Mouse (Mus musculus) liver, embryonic 12.5 days (tissue): ENCODE measurements around the gene Cfd. TPM values are rescaled to one million over a fixed set of nuclear protein-coding genes. Genes with fewer than 3 reads are reported as not detected.
"Not testable (repeated sequence)": the region's sequence is repeated elsewhere in the genome, so short reads cannot be mapped to it uniquely, and the experiment has no call there.

Source experiments
- ATAC-seq: fragments of 200-750 bp; cut with Nextera tagmentation; 2 replicates; pipeline ENCODE4 v1.8.0; 2017; ENCODE audit warnings: moderate number of reproducible peaks, mild to moderate bottlenecking, moderate library complexity
- H3K27ac ChIP-seq: fragments of 300-500 bp; sonication (generic); 2 replicates; pipeline ENCODE4 v1.5.1; 2016; ENCODE audit warnings: mild to moderate bottlenecking
- H3K27me3 ChIP-seq: fragments of 300-500 bp; sonication (generic); replicated peaks from 2 replicates; pipeline ENCODE4 v1.6.1; 2016; ENCODE audit warnings: mild to moderate bottlenecking, moderate library complexity
- H3K36me3 ChIP-seq: fragments of 300-500 bp; sonication (generic); 2 replicates; pipeline ENCODE4 v1.6.1; 2016; ENCODE audit warnings: mild to moderate bottlenecking, moderate library complexity
- H3K4me1 ChIP-seq: fragments of 300-500 bp; sonication (generic); 2 replicates; pipeline ENCODE4 v1.6.1; 2016
- H3K4me2 ChIP-seq: fragments of 300-500 bp; sonication (generic); 2 replicates; pipeline ENCODE4 v1.6.1; 2016; ENCODE audit warnings: mild to moderate bottlenecking, moderate library complexity
- H3K4me3 ChIP-seq: fragments of 300-500 bp; sonication (generic); 2 replicates; pipeline ENCODE4 v1.5.1; 2016; ENCODE audit warnings: mild to moderate bottlenecking, moderate library complexity
- H3K9ac ChIP-seq: fragments of 300-500 bp; sonication (generic); 2 replicates; pipeline ENCODE4 v1.6.1; 2016; ENCODE audit warnings: mild to moderate bottlenecking, moderate library complexity
- H3K9me3 ChIP-seq: fragments of 300-500 bp; sonication (generic); replicated peaks from 2 replicates; pipeline ENCODE4 v1.6.1; 2016; ENCODE audit warnings: mild to moderate bottlenecking, moderate library complexity
- WGBS: fragments of 180-500 bp; shearing (Covaris S2); methylation state at CpG from one replicate; pipeline ENCODE4 v1.1.7; 2016; ENCODE audit not compliant: insufficient replicate concordance; 5-methylcytosine and 5-hydroxymethylcytosine counted together
- polyA plus RNA-seq: library from polyadenylated mRNA; unstranded; fragments of >200 nt; fragmentation: Nextera tagmentation; extraction: Ambion mirVana; gene quantifications from 2 replicates; pipeline ENCODE4 v1.2.1, GENCODE M21; 2016

Gene Cfd
- polyA plus RNA-seq, 1 experiment from 2014 or later: not detected

GRCm38 (mm10) chr10:79877757-79878156 is 12.9 kb upstream of the Cfd start:
- Histone ChIP-seq H3K36me3 (no peaks in the 10 kb centered on the region), H3K27ac (peak overlapping the region; percentile 38; the same call in 1 of the 2 replicates), H3K4me3 (no peak overlapping the region), H3K4me1 (peaks cover 74% of the 10 kb centered on the region), H3K9ac (no peak overlapping the region), H3K9me3 (no peaks in the 10 kb centered on the region), H3K4me2 (peak overlapping the region; percentile 34), H3K27me3 (peaks cover 42% of the 10 kb centered on the region)
- WGBS: 17% methylated on average over 12 of the region's 12 CpGs
- ATAC-seq: no peak

DNA sequence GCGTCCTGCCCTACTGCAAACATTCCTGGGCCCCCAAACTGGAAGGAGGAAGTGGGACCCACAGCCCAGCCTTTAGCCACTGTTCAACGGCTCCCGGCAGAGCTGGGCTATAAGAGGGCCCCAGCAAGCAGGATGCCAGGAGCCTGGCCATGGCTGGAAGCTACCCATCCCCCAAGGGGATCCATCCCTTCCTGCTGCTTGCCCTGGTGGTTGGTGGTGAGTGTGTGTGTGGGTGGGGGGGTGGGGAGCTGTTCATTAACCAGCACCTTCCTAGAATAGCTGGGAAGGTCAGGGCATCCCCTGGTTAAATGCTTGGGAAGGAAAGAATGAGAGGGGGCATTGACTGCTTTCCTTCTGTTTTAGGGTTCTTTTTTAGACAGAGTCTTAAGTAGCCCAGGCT is 11.1 kb upstream of the Cfd start:
- 0 out of 2 replicates have a peak overlapping the region, but pooled peaks have one; percentile 2 for H3K27ac ChIP-seq
- ATAC-seq: no peak; the same call in 1 of the 2 replicates
- no peak overlapping the region for H3K4me3 ChIP-seq
- H3K36me3 ChIP-seq: no peaks in the 10 kb centered on the region
- H3K4me1 ChIP-seq: peaks cover 70% of the 10 kb centered on the region
- 27% methylated on average over 3 of the region's 3 CpGs for WGBS
- H3K4me2 ChIP-seq: peak overlapping the region; percentile 68; the same call in 1 of the 2 replicates
- H3K9me3 ChIP-seq: no peaks in the 10 kb centered on the region
- no peak overlapping the region for H3K9ac ChIP-seq
- H3K27me3 ChIP-seq: peaks cover 34% of the 10 kb centered on the region

DNA sequence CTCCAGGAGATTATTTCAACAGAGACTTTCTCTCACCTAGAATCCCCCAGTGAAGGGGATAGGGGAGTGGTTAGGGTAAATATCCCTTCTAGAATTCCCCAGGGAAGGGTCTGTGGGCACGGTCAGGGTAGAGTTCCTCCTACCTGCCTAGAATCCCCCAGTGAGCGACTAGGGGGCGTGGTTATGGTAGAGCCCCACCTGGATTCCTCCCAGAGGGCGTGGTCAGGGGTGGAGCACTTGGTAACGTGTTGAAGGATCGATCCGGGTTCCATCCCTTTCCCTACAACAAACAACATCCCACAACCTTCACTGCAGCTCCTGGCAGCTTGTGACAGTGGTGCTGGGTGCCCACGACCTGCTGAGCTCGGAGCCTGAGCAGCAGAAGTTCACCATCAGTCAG is 9.9 kb upstream of the Cfd start:
- Histone ChIP-seq H3K4me2 (peak overlapping the region; percentile 68), H3K9ac (no peak overlapping the region), H3K4me3 (peak overlapping the region; percentile 38), H3K27me3 (peaks cover 22% of the 10 kb centered on the region), H3K27ac (peak overlapping the region; percentile 45; the same call in 1 of the 2 replicates), H3K9me3 (no peaks in the 10 kb centered on the region), H3K4me1 (peaks cover 68% of the 10 kb centered on the region), H3K36me3 (no peaks in the 10 kb centered on the region)
- 12% methylated on average over 9 of the region's 9 CpGs for WGBS
- 0 out of 2 replicates have a peak, but pooled peaks have one; percentile 28 for ATAC-seq

DNA sequence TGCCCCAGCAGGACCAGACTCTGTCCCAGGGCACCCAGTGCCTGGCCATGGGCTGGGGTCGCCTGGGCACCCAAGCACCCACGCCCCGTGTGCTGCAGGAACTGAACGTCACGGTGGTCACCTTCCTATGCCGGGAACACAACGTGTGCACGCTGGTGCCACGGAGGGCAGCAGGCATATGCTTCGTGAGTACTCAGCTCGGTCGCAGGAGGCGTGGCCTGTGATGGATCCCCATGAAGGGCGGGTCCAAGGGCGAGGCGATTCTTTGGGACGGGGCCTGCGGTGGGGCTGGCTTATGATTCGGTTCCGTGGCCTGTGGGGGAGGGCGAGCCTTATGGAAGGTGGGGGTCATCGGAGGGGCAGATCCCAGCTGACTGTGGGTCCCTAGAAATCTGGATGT is 8.7 kb upstream of the Cfd start:
- Histone ChIP-seq H3K27ac (0 out of 2 replicates have a peak overlapping the region, but pooled peaks have one; percentile 32), H3K4me2 (peak overlapping the region; percentile 68), H3K4me3 (peak overlapping the region; percentile 38), H3K36me3 (no peaks in the 10 kb centered on the region), H3K9me3 (no peaks in the 10 kb centered on the region), H3K27me3 (peaks cover 21% of the 10 kb centered on the region), H3K4me1 (peaks cover 65% of the 10 kb centered on the region), H3K9ac (peak overlapping the region; percentile 55)
- 3% methylated on average over 22 of the region's 22 CpGs for WGBS
- ATAC-seq: peak; percentile 61

- 15% methylated on average over 22 of the region's 22 CpGs for WGBS
These were observed 7.2 kb upstream of the Cfd start for GRCm38 (mm10) chr10:79883297-79884084.

DNA sequence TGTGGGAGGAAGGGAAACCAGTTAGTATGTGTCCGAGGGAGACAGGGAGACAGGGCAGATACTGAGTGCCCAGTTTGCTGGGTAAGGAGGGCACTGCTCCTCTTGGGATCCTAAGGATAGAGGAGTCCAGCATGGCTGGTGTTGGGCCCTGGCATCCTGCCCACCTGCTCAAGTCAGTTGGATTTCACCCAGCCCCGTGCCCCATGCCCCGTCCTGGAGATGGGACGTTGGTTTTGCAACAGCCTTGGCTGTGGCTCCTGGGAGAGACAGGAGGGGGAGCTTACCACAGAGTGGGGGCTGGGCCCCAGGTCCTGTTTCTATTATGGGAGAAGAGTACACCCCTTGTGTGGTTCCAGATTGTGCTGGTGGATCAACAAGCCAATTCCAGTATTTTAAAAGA is 6.2 kb upstream of the Cfd start:
- peaks cover 44% of the 10 kb centered on the region for H3K4me1 ChIP-seq
- H3K27ac ChIP-seq: no peak overlapping the region
- H3K27me3 ChIP-seq: peaks cover 19% of the 10 kb centered on the region
- no peak overlapping the region for H3K4me3 ChIP-seq
- H3K9me3 ChIP-seq: no peaks in the 10 kb centered on the region
- no peak for ATAC-seq
- 37% methylated on average over 4 of the region's 4 CpGs for WGBS
- H3K4me2 ChIP-seq: no peak overlapping the region
- no peaks in the 10 kb centered on the region for H3K36me3 ChIP-seq
- H3K9ac ChIP-seq: no peak overlapping the region

More at GRCm38 (mm10) chr10:79883297-79884084, 7.2 kb upstream of the Cfd start:
- ATAC-seq: no peak
- Histone ChIP-seq H3K4me3 (no peak overlapping the region), H3K4me2 (peak overlapping the region; percentile 25; the same call in 1 of the 2 replicates), H3K4me1 (peaks cover 50% of the 10 kb centered on the region), H3K36me3 (no peaks in the 10 kb centered on the region), H3K27me3 (peaks cover 21% of the 10 kb centered on the region), H3K27ac (no peak overlapping the region), H3K9me3 (no peaks in the 10 kb centered on the region), H3K9ac (no peak overlapping the region)

DNA sequence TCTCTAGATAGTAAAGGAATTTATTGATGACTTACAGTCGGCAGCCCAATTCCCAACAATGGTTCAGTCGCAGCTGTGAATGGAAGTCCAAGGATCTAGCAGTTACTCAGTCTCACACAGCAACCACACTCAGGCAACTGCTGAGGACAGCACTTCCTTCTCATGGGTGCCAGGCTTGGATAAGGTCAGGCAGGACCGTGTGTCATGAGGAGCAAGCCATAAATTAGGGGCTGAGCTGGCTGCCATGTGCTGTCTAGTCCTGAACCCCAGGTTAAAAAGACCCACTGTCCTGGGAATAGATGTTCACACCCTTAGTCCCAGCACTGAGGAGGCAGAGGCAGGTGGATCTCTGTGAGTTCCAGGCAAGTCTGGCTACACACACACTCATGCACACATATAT is 5.7 kb upstream of the Cfd start:
- Histone ChIP-seq H3K27me3 (peaks cover 19% of the 10 kb centered on the region; the same call in 1 of the 2 replicates), H3K4me1 (peaks cover 40% of the 10 kb centered on the region)
- H3K4me3 ChIP-seq, H3K9me3 ChIP-seq, H3K4me2 ChIP-seq, ATAC-seq, H3K27ac ChIP-seq, H3K36me3 ChIP-seq, H3K9ac ChIP-seq: not testable (repeated sequence)
- WGBS: 48% methylated on average over 3 of the region's 3 CpGs

GRCm38 (mm10) chr10:79886054-79886453 is 4.6 kb upstream of the Cfd start, which contains the start of gene Elane:
Elane (plus strand) TSS chr10:79886247.
- Histone ChIP-seq H3K4me3 (no peak within 1 kb of the TSS), H3K27me3 (peaks cover 23% of the 10 kb centered on the region; the same call in 1 of the 2 replicates), H3K9me3 (no peaks in the 10 kb centered on the region), H3K36me3 (no peaks in the 10 kb centered on the region), H3K27ac (no peak within 1 kb of the TSS), H3K9ac (no peak within 1 kb of the TSS), H3K4me1 (peaks cover 29% of the 10 kb centered on the region), H3K4me2 (no peak within 1 kb of the TSS)
- ATAC-seq: no peak
- 57% methylated on average over 6 of the region's 6 CpGs for WGBS

- WGBS: 70% methylated on average over 8 of the region's 8 CpGs
- Histone ChIP-seq H3K9me3 (no peaks in the 10 kb centered on the region), H3K9ac (no peak overlapping the region), H3K4me2 (no peak overlapping the region), H3K4me1 (peaks cover 23% of the 10 kb centered on the region), H3K27ac (no peak overlapping the region), H3K4me3 (no peak overlapping the region), H3K36me3 (no peaks in the 10 kb centered on the region), H3K27me3 (peaks cover 23% of the 10 kb centered on the region; the same call in 1 of the 2 replicates)
- no peak for ATAC-seq
These were observed 4.0 kb upstream of the Cfd start for GRCm38 (mm10) chr10:79886611-79887010.

DNA sequence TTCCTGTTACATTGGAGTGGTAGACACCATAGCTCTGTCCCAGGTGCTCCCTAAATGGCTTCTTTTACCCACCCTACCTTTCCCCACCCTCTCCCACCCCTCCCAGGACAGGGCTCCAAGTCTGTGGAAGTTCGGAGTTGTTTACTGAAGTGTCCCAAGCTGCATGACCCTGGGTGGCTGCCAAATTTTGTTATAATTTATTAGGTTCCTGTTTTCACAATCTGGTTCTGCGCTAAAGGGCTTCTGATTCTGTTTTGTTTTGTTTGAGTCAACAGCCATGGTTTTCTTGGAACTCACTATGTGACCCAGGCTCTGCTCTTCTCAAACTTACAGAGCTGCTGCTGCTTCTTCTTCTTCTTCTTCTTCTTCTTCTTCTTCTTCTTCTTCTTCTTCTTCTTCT is 1.3 kb upstream of the Cfd start:
- Histone ChIP-seq H3K9ac (no peak overlapping the region), H3K9me3 (no peaks in the 10 kb centered on the region), H3K4me1 (no peaks in the 10 kb centered on the region), H3K27ac (no peak overlapping the region), H3K27me3 (peaks cover 11% of the 10 kb centered on the region; the same call in 1 of the 2 replicates), H3K4me2 (no peak overlapping the region), H3K4me3 (no peak overlapping the region), H3K36me3 (0 out of 2 replicates have a peak, but pooled peaks cover 3% of the 10 kb centered on the region)
- 72% methylated on average over 2 of the region's 2 CpGs for WGBS
- ATAC-seq: no peak

GRCm38 (mm10) chr10:79892451-79893118 is 1.9 kb downstream of the Cfd start:
- H3K4me2 ChIP-seq, H3K9me3 ChIP-seq, H3K4me3 ChIP-seq, H3K27ac ChIP-seq, H3K4me1 ChIP-seq, H3K9ac ChIP-seq: not testable (repeated sequence)
- 40% methylated on average over 22 of the region's 22 CpGs for WGBS
- H3K27me3 ChIP-seq: peaks cover 11% of the 10 kb centered on the region; the same call in 1 of the 2 replicates
- peak; percentile 55 for ATAC-seq
- peaks cover 31% of the 10 kb centered on the region for H3K36me3 ChIP-seq

DNA sequence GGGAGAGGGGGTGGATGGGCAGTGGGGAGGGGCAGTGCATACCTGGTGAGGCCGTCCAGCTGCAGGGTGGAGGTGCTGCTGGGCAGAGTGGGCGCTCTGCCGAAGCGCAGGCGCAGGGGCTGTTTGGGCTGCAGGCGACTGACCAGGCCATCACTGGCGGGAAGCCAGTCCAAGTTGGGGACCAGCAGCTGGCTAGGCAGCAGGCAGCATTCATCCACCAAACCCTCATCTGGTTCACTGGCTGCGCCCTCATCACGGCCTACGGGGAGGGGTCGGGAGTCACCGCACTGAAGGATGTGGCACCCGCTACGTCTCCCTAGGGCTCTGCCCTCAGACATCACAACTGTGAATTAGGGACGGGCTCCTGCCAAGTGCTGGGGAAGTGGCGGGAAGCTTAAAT is 5.7 kb downstream of the Cfd start:
- Histone ChIP-seq H3K27me3 (no peaks in the 10 kb centered on the region; the same call in 1 of the 2 replicates), H3K36me3 (peaks cover 59% of the 10 kb centered on the region), H3K4me3 (no peak overlapping the region), H3K9me3 (no peaks in the 10 kb centered on the region), H3K9ac (no peak overlapping the region), H3K27ac (no peak overlapping the region), H3K4me2 (no peak overlapping the region), H3K4me1 (peaks cover 10% of the 10 kb centered on the region)
- 91% methylated on average over 16 of the region's 16 CpGs for WGBS
- no peak for ATAC-seq
